Mouse (Mus musculus): ENCODE measurements at regions not wholly inside any gene's neighbourhood (a gene's known extent, or its start where the extent isn't known, plus 50 kb on each side); places are given as distances from the start of the nearest gene placed in this dataset.

- H3K4me2 ChIP-seq (replicated peaks) = no peak overlapping the region
- no peaks in the 10 kb centered on the region for H3K36me3 ChIP-seq
- no peak for ATAC-seq (replicated peaks)
- no peak overlapping the region for H3K27ac ChIP-seq (replicated peaks)
- H3K4me1 ChIP-seq = peaks cover 10% of the 10 kb centered on the region
- no peak overlapping the region for H3K9ac ChIP-seq (replicated peaks)
- H3K4me3 ChIP-seq = no peak overlapping the region
- H3K9me3 ChIP-seq = no peaks in the 10 kb centered on the region
- WGBS = 85% methylated on average over 6 of the region's 6 CpGs
- no peaks in the 10 kb centered on the region for H3K27me3 ChIP-seq
These were observed 217.5 kb downstream of the Mex3b start for GRCm38 (mm10) chr7:83084496-83085082.

- 22% methylated on average over 4 of the region's 4 CpGs for WGBS
- Histone ChIP-seq H3K9me3 (no peaks in the 10 kb centered on the region), H3K36me3 (no peaks in the 10 kb centered on the region), H3K4me3 (no peak overlapping the region), H3K4me2 (replicated peaks) (no peak overlapping the region), H3K27ac (replicated peaks) (no peak overlapping the region), H3K27me3 (no peaks in the 10 kb centered on the region), H3K9ac (replicated peaks) (no peak overlapping the region), H3K4me1 (peaks cover 12% of the 10 kb centered on the region)
- 0 out of 2 replicates have a peak, but pooled peaks have one; percentile 53 for ATAC-seq (replicated peaks)
These were observed 218.5 kb downstream of the Mex3b start for GRCm38 (mm10) chr7:83085547-83086158.

- H3K27me3 ChIP-seq = no peaks in the 10 kb centered on the region
- H3K9me3 ChIP-seq = no peaks in the 10 kb centered on the region
- 77% methylated on average over 4 of the region's 4 CpGs for WGBS
- peaks cover 12% of the 10 kb centered on the region for H3K4me1 ChIP-seq
- no peak for ATAC-seq (replicated peaks)
- H3K9ac ChIP-seq (replicated peaks) = no peak overlapping the region
- no peak overlapping the region for H3K27ac ChIP-seq (replicated peaks)
- H3K36me3 ChIP-seq = no peaks in the 10 kb centered on the region
- H3K4me2 ChIP-seq (replicated peaks) = no peak overlapping the region
- H3K4me3 ChIP-seq = no peak overlapping the region
These were observed 220.3 kb downstream of the Mex3b start for GRCm38 (mm10) chr7:83087408-83087807.

- WGBS = 24% methylated on average over 4 of the region's 4 CpGs
- H3K27ac ChIP-seq (replicated peaks) = no peak overlapping the region
- no peak for ATAC-seq (replicated peaks)
- no peak overlapping the region for H3K4me3 ChIP-seq
- H3K4me2 ChIP-seq (replicated peaks) = no peak overlapping the region
- H3K9ac ChIP-seq (replicated peaks) = no peak overlapping the region
- no peaks in the 10 kb centered on the region for H3K27me3 ChIP-seq
- no peaks in the 10 kb centered on the region for H3K9me3 ChIP-seq
- peaks cover 12% of the 10 kb centered on the region for H3K4me1 ChIP-seq
- no peaks in the 10 kb centered on the region for H3K36me3 ChIP-seq
These were observed 221.0 kb downstream of the Mex3b start for GRCm38 (mm10) chr7:83088125-83088524.

- Histone ChIP-seq H3K4me2 (replicated peaks) (no peak overlapping the region), H3K27me3 (no peaks in the 10 kb centered on the region), H3K36me3 (no peaks in the 10 kb centered on the region), H3K4me1 (peaks cover 12% of the 10 kb centered on the region), H3K9me3 (no peaks in the 10 kb centered on the region), H3K4me3 (no peak overlapping the region), H3K9ac (replicated peaks) (no peak overlapping the region), H3K27ac (replicated peaks) (no peak overlapping the region)
- ATAC-seq (replicated peaks) = no peak
- WGBS = 29% methylated on average over 8 of the region's 8 CpGs
These were observed 222.3 kb downstream of the Mex3b start for GRCm38 (mm10) chr7:83089330-83089982.

GRCm38 (mm10) chr7:83093923-83094355, 226.8 kb downstream of the Mex3b start:
- no peak for ATAC-seq (replicated peaks)
- 58% methylated on average over 8 of the region's 8 CpGs for WGBS
- Histone ChIP-seq H3K4me1 (peaks cover 6% of the 10 kb centered on the region), H3K36me3 (no peaks in the 10 kb centered on the region), H3K27ac (replicated peaks) (no peak overlapping the region), H3K27me3 (no peaks in the 10 kb centered on the region), H3K9ac (replicated peaks) (no peak overlapping the region), H3K4me3 (no peak overlapping the region), H3K9me3 (no peaks in the 10 kb centered on the region), H3K4me2 (replicated peaks) (no peak overlapping the region)

- Histone ChIP-seq H3K4me1 (no peaks in the 10 kb centered on the region; the same call in 1 of the 2 replicates), H3K27me3 (no peaks in the 10 kb centered on the region), H3K9ac (replicated peaks) (no peak overlapping the region), H3K4me2 (replicated peaks) (no peak overlapping the region), H3K9me3 (no peaks in the 10 kb centered on the region), H3K27ac (replicated peaks) (no peak overlapping the region), H3K4me3 (no peak overlapping the region), H3K36me3 (no peaks in the 10 kb centered on the region)
- 79% methylated on average over 3 of the region's 3 CpGs for WGBS
- no peak for ATAC-seq (replicated peaks)
These were observed 227.8 kb downstream of the Mex3b start for GRCm38 (mm10) chr7:83094899-83095298.

- Histone ChIP-seq H3K9ac (replicated peaks) (no peak overlapping the region), H3K27me3 (no peaks in the 10 kb centered on the region), H3K36me3 (no peaks in the 10 kb centered on the region), H3K4me1 (no peaks in the 10 kb centered on the region), H3K4me3 (no peak overlapping the region), H3K4me2 (replicated peaks) (no peak overlapping the region), H3K27ac (replicated peaks) (no peak overlapping the region), H3K9me3 (no peaks in the 10 kb centered on the region)
- 83% methylated on average over 3 of the region's 3 CpGs for WGBS
- no peak for ATAC-seq (replicated peaks)
These were observed 228.5 kb downstream of the Mex3b start for GRCm38 (mm10) chr7:83095593-83095992.

- Histone ChIP-seq H3K27ac (replicated peaks) (no peak overlapping the region), H3K36me3 (no peaks in the 10 kb centered on the region), H3K4me3 (no peak overlapping the region), H3K27me3 (no peaks in the 10 kb centered on the region), H3K4me1 (no peaks in the 10 kb centered on the region), H3K9me3 (no peaks in the 10 kb centered on the region), H3K9ac (replicated peaks) (no peak overlapping the region), H3K4me2 (replicated peaks) (no peak overlapping the region)
- no peak for ATAC-seq (replicated peaks)
- WGBS = 65% methylated on average over 1 of the region's 1 CpGs
These were observed 237.3 kb downstream of the Mex3b start for GRCm38 (mm10) chr7:83104426-83104825.

GRCm38 (mm10) chr7:83105672-83106071, 238.5 kb downstream of the Mex3b start:
- Histone ChIP-seq H3K27me3 (no peaks in the 10 kb centered on the region), H3K9ac (replicated peaks) (no peak overlapping the region), H3K27ac (replicated peaks) (no peak overlapping the region), H3K4me3 (no peak overlapping the region), H3K4me1 (no peaks in the 10 kb centered on the region), H3K9me3 (no peaks in the 10 kb centered on the region), H3K4me2 (replicated peaks) (no peak overlapping the region), H3K36me3 (no peaks in the 10 kb centered on the region)
- ATAC-seq (replicated peaks) = no peak

GRCm38 (mm10) chr7:83111217-83111823, 244.2 kb downstream of the Mex3b start:
- Histone ChIP-seq H3K27ac (replicated peaks) (no peak overlapping the region), H3K9me3 (no peaks in the 10 kb centered on the region), H3K36me3 (no peaks in the 10 kb centered on the region), H3K27me3 (no peaks in the 10 kb centered on the region), H3K4me3 (no peak overlapping the region), H3K9ac (replicated peaks) (no peak overlapping the region), H3K4me1 (no peaks in the 10 kb centered on the region), H3K4me2 (replicated peaks) (no peak overlapping the region)
- 81% methylated on average over 6 of the region's 6 CpGs for WGBS
- ATAC-seq (replicated peaks) = no peak

- H3K27me3 ChIP-seq = no peaks in the 10 kb centered on the region
- ATAC-seq (replicated peaks) = no peak
- no peaks in the 10 kb centered on the region for H3K9me3 ChIP-seq
- H3K9ac ChIP-seq (replicated peaks) = no peak overlapping the region
- H3K4me1 ChIP-seq = no peaks in the 10 kb centered on the region
- no peak overlapping the region for H3K4me3 ChIP-seq
- 95% methylated on average over 1 of the region's 1 CpGs for WGBS
- H3K36me3 ChIP-seq = no peaks in the 10 kb centered on the region
- H3K4me2 ChIP-seq (replicated peaks) = no peak overlapping the region
- no peak overlapping the region for H3K27ac ChIP-seq (replicated peaks)
These were observed 249.4 kb downstream of the Mex3b start for GRCm38 (mm10) chr7:83116487-83116886.
